Mouse (Mus musculus): ENCODE results near the gene Ssr3. TPM values are rescaled to one million over a fixed set of nuclear protein-coding genes. Genes with fewer than 3 reads are reported as not detected.
A peak's percentile ranks its signal among the peaks of the same experiment; 100 is the strongest.

Ssr3 gene
- total and polyA plus RNA-seq, 2 experiments from 2014 or later, result 136 to 141 TPM

DNA sequence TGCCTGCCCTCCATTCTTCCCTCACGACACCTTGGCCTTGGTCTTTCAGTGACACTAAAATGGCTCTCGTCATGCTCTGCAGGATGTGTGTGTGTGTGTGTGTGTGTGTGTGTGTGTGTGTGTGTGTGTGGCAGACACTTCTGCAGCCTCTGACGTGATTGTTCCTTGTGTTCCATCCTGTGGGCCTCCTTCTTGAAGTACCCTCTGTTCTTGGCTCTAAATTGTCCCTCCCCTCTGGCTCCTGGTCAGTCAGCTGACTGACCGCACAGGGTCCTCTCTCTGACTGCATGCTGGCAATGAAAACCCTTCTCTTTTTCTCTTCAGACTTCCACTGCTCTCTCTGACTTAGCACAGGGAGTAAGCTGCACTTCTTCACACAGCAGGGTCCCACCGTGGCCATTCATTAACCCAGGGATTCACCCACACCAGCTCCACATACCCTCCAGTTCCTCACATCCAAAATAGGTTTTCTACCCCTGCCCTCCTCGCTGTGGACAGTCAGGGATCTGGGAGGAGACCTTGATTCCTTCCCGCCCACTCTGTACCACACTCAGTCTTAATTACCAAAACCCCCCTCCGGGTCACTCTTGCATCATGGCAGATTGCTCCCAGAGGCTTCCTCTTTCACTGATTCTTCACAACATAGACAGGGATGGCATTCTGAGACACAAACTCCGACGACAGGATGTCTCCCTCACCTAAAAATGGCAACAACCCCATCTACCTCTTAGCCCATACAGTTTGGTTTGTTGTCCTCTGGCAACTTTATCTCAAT is 39.0 kb downstream of the Ssr3 start:
- Histone ChIP-seq H3K4me1 (ENCODE audit: control insufficient read depth, insufficient read depth) (peaks cover 2% of the 10 kb centered on the region; the same call in 1 of the 2 replicates), H3K36me3 (replicated peaks; ENCODE audit: control insufficient read depth, insufficient read depth, low read length) (no peaks in the 10 kb centered on the region), H3K27ac (ENCODE audit: low read depth) (no peak overlapping the region), H3K9me3 (replicated peaks; ENCODE audit: control insufficient read depth, low read length) (no peaks in the 10 kb centered on the region), H3K4me3 (ENCODE audit: low read depth, low read length) (no peak overlapping the region), H3K9ac (replicated peaks; ENCODE audit: low read depth, low read length) (no peak overlapping the region), H3K27me3 (ENCODE audit: control insufficient read depth, insufficient read depth, low read length) (no peaks in the 10 kb centered on the region), H3K4me2 (ENCODE audit: low read depth, low read length) (no peak overlapping the region)
- TF ChIP-seq EP300 (IDR thresholded peaks at IDR 0.05; ENCODE audit: low read depth), result no peak
- TF ChIP-seq CTCF (IDR thresholded peaks at IDR 0.05; ENCODE audit: low read depth), result no peak
- ATAC-seq (ENCODE audit: insufficient read depth, low read depth), result no peak
- DNase-seq (ENCODE audit: low spot score), result no peak
- 61% methylated on average over 10 of the region's 10 CpGs for WGBS

DNA sequence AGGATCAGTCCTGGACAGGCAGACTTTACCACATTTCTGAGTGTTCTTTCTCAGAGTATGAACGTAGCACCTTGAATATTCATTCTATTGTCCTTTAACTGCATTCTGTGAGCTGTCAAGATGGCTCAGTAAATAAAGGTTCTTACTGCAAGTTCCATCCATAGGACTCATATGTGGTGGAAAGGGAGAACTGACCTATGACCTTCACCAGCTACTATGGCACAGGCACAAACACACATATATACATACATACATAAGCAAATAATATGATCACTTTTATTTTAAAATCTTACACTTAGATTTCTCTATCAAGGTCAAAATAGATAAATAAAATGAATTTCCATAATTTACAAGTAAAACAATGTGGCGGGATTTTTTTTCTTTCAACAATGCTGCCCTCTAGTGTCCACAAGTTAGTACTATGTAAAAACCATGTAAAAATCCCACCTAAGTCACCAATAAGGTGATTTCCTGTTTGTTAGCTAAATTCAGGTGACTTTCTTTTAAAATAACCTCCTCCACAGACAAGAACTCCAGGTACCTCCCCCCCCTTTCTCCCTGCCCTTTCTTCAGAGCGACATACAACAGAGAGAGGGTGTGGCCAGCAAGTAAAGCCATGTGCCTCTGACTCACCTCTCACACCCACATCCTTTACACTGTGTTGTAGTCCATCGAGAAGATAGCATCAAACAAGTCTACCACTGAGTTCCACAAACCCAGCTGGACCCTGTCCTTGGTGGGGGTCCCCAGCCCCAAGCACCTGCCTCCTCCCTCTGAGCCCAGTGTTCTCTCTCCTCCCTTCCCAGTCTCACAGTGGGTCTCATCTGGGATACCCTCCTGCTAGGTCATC is 39.9 kb downstream of the Ssr3 start:
- peak; percentile 46 for DNase-seq (ENCODE audit: low spot score)
- TF ChIP-seq EP300 (IDR thresholded peaks at IDR 0.05; ENCODE audit: low read depth), result no peak
- peak; percentile 43 for TF ChIP-seq CTCF (IDR thresholded peaks at IDR 0.05; ENCODE audit: low read depth)

DNA sequence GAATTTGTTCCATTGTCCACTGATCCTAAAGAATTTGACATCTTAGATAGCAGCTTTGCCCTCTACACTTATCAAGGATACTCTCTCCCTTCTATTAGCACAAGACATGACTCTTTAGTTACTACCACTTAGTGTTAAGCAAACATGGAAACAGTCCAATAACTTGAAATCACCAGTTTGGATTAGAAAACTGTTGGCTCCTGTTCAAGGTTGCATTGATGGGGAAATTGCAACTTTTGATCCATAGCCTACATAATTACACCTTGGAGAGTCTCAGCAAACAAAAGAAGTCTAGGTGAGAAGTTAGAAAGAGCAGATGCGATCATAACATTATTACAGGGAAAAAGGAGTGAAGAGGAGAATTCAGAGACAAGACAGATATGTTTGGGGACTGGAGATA is 46.2 kb downstream of the Ssr3 start:
- Histone ChIP-seq H3K4me3 (ENCODE audit: low read depth, low read length) (no peak overlapping the region), H3K4me2 (ENCODE audit: low read depth, low read length) (no peak overlapping the region), H3K36me3 (replicated peaks; ENCODE audit: control insufficient read depth, insufficient read depth, low read length) (no peaks in the 10 kb centered on the region), H3K9me3 (replicated peaks; ENCODE audit: control insufficient read depth, low read length) (no peaks in the 10 kb centered on the region), H3K4me1 (ENCODE audit: control insufficient read depth, insufficient read depth) (no peaks in the 10 kb centered on the region), H3K27ac (ENCODE audit: low read depth) (no peak overlapping the region), H3K27me3 (ENCODE audit: control insufficient read depth, insufficient read depth, low read length) (no peaks in the 10 kb centered on the region), H3K9ac (replicated peaks; ENCODE audit: low read depth, low read length) (no peak overlapping the region)
- no peak for ATAC-seq (ENCODE audit: insufficient read depth, low read depth)
- DNase-seq (ENCODE audit: low spot score), result no peak
- no peak for TF ChIP-seq EP300 (IDR thresholded peaks at IDR 0.05; ENCODE audit: low read depth)
- TF ChIP-seq CTCF (IDR thresholded peaks at IDR 0.05; ENCODE audit: low read depth), result no peak
- WGBS, result 86% methylated on average over 1 of the region's 1 CpGs

More for the DNA sequence above, 39.9 kb downstream of the Ssr3 start:
- no peak overlapping the region for H3K27ac ChIP-seq (ENCODE audit: low read depth)
- H3K4me2 ChIP-seq (ENCODE audit: low read depth, low read length), result no peak overlapping the region
- no peaks in the 10 kb centered on the region for H3K36me3 ChIP-seq (replicated peaks; ENCODE audit: control insufficient read depth, insufficient read depth, low read length)
- H3K9me3 ChIP-seq (replicated peaks; ENCODE audit: control insufficient read depth, low read length), result no peaks in the 10 kb centered on the region
- H3K4me1 ChIP-seq (ENCODE audit: control insufficient read depth, insufficient read depth), result no peaks in the 10 kb centered on the region
- H3K9ac ChIP-seq (replicated peaks; ENCODE audit: low read depth, low read length), result no peak overlapping the region
- no peak for ATAC-seq (ENCODE audit: insufficient read depth, low read depth)
- 37% methylated on average over 4 of the region's 4 CpGs for WGBS
- H3K27me3 ChIP-seq (ENCODE audit: control insufficient read depth, insufficient read depth, low read length), result no peaks in the 10 kb centered on the region
- H3K4me3 ChIP-seq (ENCODE audit: low read depth, low read length), result no peak overlapping the region

DNA sequence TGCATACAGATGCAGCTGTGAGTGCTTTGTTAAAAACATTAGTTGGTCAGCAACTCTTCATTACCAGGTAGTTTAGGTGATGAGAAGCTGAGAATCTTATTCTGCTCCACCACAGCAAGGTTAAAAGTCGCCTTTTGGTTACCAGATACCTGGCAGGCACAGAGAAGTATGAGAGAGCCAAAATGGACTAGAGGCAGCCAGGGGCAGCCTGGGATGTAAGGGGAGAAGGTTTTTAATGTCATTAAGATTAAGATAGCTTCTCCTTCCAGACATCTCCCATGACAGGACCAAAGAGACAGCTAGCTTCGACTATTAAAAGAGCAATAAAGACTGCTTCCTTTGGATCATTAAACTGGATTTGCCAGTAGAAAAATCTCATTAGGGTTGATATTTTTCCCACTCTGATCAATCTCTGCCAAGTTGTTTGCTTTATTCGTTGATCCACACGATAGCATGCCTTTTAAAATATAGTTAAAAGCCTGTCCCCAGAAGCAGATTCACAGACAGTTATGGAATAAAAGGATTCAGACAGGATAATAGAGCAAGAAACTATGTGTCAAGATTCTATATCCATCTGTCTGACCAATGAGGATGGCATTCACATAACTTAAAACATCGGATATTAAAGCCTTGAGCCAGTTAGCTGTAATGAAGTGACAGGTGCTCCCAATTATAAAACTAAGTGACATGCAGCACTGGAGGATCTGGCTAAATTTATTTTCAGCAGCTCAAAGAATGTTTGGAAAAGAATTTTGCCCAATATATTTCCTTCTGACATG is 52.1 kb downstream of the Ssr3 start:
- Histone ChIP-seq H3K4me3 (ENCODE audit: low read depth, low read length) (no peak overlapping the region), H3K9me3 (replicated peaks; ENCODE audit: control insufficient read depth, low read length) (no peaks in the 10 kb centered on the region), H3K36me3 (replicated peaks; ENCODE audit: control insufficient read depth, insufficient read depth, low read length) (no peaks in the 10 kb centered on the region), H3K27me3 (ENCODE audit: control insufficient read depth, insufficient read depth, low read length) (no peaks in the 10 kb centered on the region), H3K27ac (ENCODE audit: low read depth) (no peak overlapping the region), H3K4me2 (ENCODE audit: low read depth, low read length) (no peak overlapping the region), H3K9ac (replicated peaks; ENCODE audit: low read depth, low read length) (no peak overlapping the region), H3K4me1 (ENCODE audit: control insufficient read depth, insufficient read depth) (no peaks in the 10 kb centered on the region)
- WGBS, result 78% methylated on average over 5 of the region's 5 CpGs
- no peak for DNase-seq (ENCODE audit: low spot score)
- ATAC-seq (ENCODE audit: insufficient read depth, low read depth), result no peak
- TF ChIP-seq CTCF (IDR thresholded peaks at IDR 0.05; ENCODE audit: low read depth) (no peak), EP300 (IDR thresholded peaks at IDR 0.05; ENCODE audit: low read depth) (no peak)

DNA sequence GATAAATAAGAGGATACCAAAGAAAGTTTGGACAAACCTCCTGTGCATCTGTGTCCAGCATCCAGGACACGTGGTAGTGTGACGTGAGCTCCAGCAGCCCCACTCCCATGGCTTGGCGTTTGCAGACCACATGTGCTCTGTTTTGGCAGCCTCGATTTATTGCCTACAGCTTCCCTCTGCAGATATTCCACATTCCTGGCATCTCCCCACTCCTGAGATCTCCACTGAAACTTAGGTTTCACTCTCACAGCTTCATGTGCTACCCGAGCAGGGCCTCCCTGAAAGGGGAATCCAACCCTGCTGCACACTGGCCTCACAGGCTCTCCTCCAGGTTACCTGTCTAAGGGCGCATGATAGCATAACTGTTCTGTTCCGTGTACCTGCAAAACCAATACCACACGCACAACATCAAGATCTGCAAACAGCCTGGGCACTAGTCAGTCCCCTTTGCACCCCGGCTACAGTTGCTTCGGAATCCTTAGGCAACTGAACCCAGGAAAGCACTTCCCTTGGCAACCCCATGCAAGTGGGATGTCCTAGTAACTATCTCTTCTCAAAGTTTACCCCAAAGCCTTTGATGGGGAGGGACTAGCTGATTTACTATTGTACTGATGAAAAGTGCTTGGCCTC is 54.5 kb downstream of the Ssr3 start:
- TF ChIP-seq EP300 (IDR thresholded peaks at IDR 0.05; ENCODE audit: low read depth) (no peak), CTCF (IDR thresholded peaks at IDR 0.05; ENCODE audit: low read depth) (no peak)
- Histone ChIP-seq H3K27ac (ENCODE audit: low read depth) (no peak overlapping the region), H3K9ac (replicated peaks; ENCODE audit: low read depth, low read length) (no peak overlapping the region), H3K9me3 (replicated peaks; ENCODE audit: control insufficient read depth, low read length) (no peaks in the 10 kb centered on the region), H3K27me3 (ENCODE audit: control insufficient read depth, insufficient read depth, low read length) (no peaks in the 10 kb centered on the region), H3K4me2 (ENCODE audit: low read depth, low read length) (no peak overlapping the region), H3K36me3 (replicated peaks; ENCODE audit: control insufficient read depth, insufficient read depth, low read length) (no peaks in the 10 kb centered on the region), H3K4me1 (ENCODE audit: control insufficient read depth, insufficient read depth) (no peaks in the 10 kb centered on the region), H3K4me3 (ENCODE audit: low read depth, low read length) (no peak overlapping the region)
- no peak for ATAC-seq (ENCODE audit: insufficient read depth, low read depth)
- no peak for DNase-seq (ENCODE audit: low spot score)
- WGBS, result 72% methylated on average over 10 of the region's 10 CpGs

Other genes starting within 250 kb of the Ssr3 start
- 12.8 and 21.8 TPM in 2 replicates for gene Tiparp, start 135.8 kb upstream of the Ssr3 start, total RNA-seq (2014; rRNA removed; ENCODE audit: low replicate concordance)
- gene Tiparp, start 135.8 kb upstream of the Ssr3 start, polyA plus RNA-seq (2015; fragmentation: Nextera tagmentation; extraction: Ambion mirVana), result 14.2 and 15.2 TPM in 2 replicates